Mouse (Mus musculus): Measurements from ENCODE around the gene Ftsj3. TPM values are rescaled to one million over a fixed set of nuclear protein-coding genes. Genes with fewer than 3 reads are reported as not detected.

The Ftsj3 gene
- polyA plus RNA-seq (2011; ENCODE audit: insufficient read depth, insufficient read length, low replicate concordance, missing spikeins) = 27.2 and 48.5 TPM in 2 replicates

- TF ChIP-seq CTCF (IDR thresholded peaks at IDR 0.05; ENCODE audit: control insufficient read depth, insufficient read depth, low read length) (no peak), POLR2A (IDR thresholded peaks at IDR 0.05; ENCODE audit: borderline replicate concordance, control insufficient read depth, low read depth, low read length) (peak; percentile 80; the same call in 1 of the 2 replicates)
- H3K4me3 ChIP-seq (replicated peaks; ENCODE audit: control insufficient read depth, low read depth, low read length) = peak within 1 kb of the TSS; percentile 99
- peak within 1 kb of the TSS; percentile 69 for H3K27ac ChIP-seq (ENCODE audit: control insufficient read depth, insufficient read depth, low read depth, low read length, poor library complexity)
- under 1% methylated on average over 42 of the region's 42 CpGs for WGBS
- H3K4me1 ChIP-seq (ENCODE audit: control insufficient read depth, insufficient read depth, low read length) = peaks cover 4% of the 10 kb centered on the region
Measured at GRCm38 (mm10) chr11:106255685-106256451, at the start of gene Ftsj3, which contains the start of gene Psmc5. TSS of gene Ftsj3 (minus strand) at chr11:106256079. TSS of gene Psmc5 (plus strand) at chr11:106256154.

DNA sequence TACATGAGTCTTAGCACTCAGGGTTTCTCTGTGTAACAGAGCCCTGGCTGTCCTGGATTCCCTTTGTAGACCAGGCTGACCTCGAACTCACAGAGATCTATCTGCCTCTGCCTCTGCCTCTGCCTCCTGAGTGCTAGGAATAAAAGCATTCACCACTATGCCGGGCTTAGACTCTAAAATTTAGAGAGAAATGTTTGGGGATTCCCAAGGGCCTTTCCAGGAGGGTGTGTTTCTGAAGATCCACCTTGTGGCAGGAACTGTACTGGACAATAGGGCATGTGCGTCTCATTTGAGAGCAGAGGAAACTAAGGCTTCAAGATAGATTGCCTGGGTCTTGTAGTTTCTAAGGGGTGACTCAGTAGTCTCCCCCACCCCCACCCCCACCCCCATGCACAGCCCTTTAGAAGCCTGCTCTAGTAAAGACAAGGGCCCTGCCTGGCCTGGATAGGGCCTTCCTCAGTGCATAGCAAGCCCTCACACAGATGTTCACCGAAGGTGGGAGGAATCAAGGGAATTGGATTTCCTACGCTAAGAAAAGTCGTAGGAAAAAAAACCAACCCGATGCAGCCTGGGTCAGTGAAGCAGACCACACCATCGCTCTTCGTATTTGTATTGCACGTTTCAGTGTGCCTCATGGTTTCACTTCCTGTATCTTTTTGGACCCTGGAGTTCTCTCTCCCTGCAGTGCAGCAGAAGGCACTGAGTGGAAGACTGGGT, 49.6 kb upstream of the Ftsj3 start:
- no peak overlapping the region for H3K4me3 ChIP-seq (replicated peaks; ENCODE audit: control insufficient read depth, low read depth, low read length)
- H3K27ac ChIP-seq (ENCODE audit: control insufficient read depth, insufficient read depth, low read depth, low read length, poor library complexity) = peak overlapping the region; percentile 68
- 45% methylated on average over 10 of the region's 10 CpGs for WGBS
- no peaks in the 10 kb centered on the region; the same call in 1 of the 2 replicates for H3K4me1 ChIP-seq (ENCODE audit: control insufficient read depth, insufficient read depth, low read length)
- TF ChIP-seq POLR2A (IDR thresholded peaks at IDR 0.05; ENCODE audit: borderline replicate concordance, control insufficient read depth, low read depth, low read length) = no peak
- TF ChIP-seq CTCF (IDR thresholded peaks at IDR 0.05; ENCODE audit: control insufficient read depth, insufficient read depth, low read length) = no peak

DNA sequence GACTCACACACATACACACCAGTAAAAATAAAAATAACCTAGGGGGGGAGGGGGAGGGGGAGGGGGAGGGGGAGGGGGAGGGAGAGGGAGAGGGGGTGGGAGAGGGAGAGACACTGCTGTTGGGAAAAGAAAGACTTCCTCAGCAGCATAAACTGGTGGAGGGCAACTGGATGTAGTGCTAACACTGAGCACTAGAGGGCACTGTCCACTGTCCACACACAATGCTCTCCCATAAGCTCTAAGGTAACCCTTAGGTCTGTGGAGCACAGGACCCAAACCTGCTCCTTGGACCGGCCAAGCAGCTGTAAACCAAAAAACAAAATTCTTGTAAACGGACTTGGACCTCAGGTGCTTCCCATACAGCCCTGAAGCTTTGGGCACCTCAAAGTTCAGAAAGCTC, 46.8 kb upstream of the Ftsj3 start:
- 2% methylated on average over 2 of the region's 2 CpGs for WGBS
- no peaks in the 10 kb centered on the region; the same call in 1 of the 2 replicates for H3K4me1 ChIP-seq (ENCODE audit: control insufficient read depth, insufficient read depth, low read length)
- no peak overlapping the region for H3K27ac ChIP-seq (ENCODE audit: control insufficient read depth, insufficient read depth, low read depth, low read length, poor library complexity)
- H3K4me3 ChIP-seq (replicated peaks; ENCODE audit: control insufficient read depth, low read depth, low read length) = no peak overlapping the region
- TF ChIP-seq POLR2A (IDR thresholded peaks at IDR 0.05; ENCODE audit: borderline replicate concordance, control insufficient read depth, low read depth, low read length) = no peak
- peak; percentile 94 for TF ChIP-seq CTCF (IDR thresholded peaks at IDR 0.05; ENCODE audit: control insufficient read depth, insufficient read depth, low read length)

DNA sequence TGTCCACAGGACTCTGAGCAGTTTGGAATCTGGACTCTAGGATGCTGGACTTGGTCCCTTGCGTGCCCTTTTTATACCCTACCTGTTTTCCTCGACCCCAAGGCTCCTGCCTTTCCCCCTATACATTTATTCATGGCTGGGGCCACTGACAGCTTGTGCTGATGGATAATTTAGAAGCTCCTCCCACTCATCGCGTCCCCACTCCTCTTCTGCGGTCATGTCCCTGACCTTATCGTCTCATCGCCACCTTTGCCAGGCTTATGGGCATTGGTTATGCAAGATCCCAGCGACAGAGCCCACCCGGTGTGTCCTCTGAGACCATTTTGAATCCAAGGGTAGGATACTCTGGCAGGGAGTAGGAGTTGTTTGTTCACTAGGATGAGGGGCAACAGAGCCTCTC, 45.9 kb upstream of the Ftsj3 start, which contains the start of gene Gh:
Gene Gh (minus strand): TSS at position 101 of the 400 bp plus-strand sequence.
- no peak within 1 kb of the TSS for H3K27ac ChIP-seq (ENCODE audit: control insufficient read depth, insufficient read depth, low read depth, low read length, poor library complexity)
- H3K4me3 ChIP-seq (replicated peaks; ENCODE audit: control insufficient read depth, low read depth, low read length) = no peak within 1 kb of the TSS
- TF ChIP-seq CTCF (IDR thresholded peaks at IDR 0.05; ENCODE audit: control insufficient read depth, insufficient read depth, low read length) = no peak
- TF ChIP-seq POLR2A (IDR thresholded peaks at IDR 0.05; ENCODE audit: borderline replicate concordance, control insufficient read depth, low read depth, low read length) = no peak
- 76% methylated on average over 9 of the region's 9 CpGs for WGBS
- H3K4me1 ChIP-seq (ENCODE audit: control insufficient read depth, insufficient read depth, low read length) = no peaks in the 10 kb centered on the region; the same call in 1 of the 2 replicates

GRCm38 (mm10) chr11:106291861-106292260, 36.0 kb upstream of the Ftsj3 start:
- no peak for TF ChIP-seq POLR2A (IDR thresholded peaks at IDR 0.05; ENCODE audit: borderline replicate concordance, control insufficient read depth, low read depth, low read length)
- no peak for TF ChIP-seq CTCF (IDR thresholded peaks at IDR 0.05; ENCODE audit: control insufficient read depth, insufficient read depth, low read length)
- Histone ChIP-seq H3K4me3 (replicated peaks; ENCODE audit: control insufficient read depth, low read depth, low read length) (no peak overlapping the region), H3K27ac (ENCODE audit: control insufficient read depth, insufficient read depth, low read depth, low read length, poor library complexity) (no peak overlapping the region), H3K4me1 (ENCODE audit: control insufficient read depth, insufficient read depth, low read length) (no peaks in the 10 kb centered on the region)
- 70% methylated on average over 2 of the region's 2 CpGs for WGBS

- Histone ChIP-seq H3K27ac (ENCODE audit: control insufficient read depth, insufficient read depth, low read depth, low read length, poor library complexity) (no peak overlapping the region), H3K4me1 (ENCODE audit: control insufficient read depth, insufficient read depth, low read length) (no peaks in the 10 kb centered on the region), H3K4me3 (replicated peaks; ENCODE audit: control insufficient read depth, low read depth, low read length) (no peak overlapping the region)
- TF ChIP-seq CTCF (IDR thresholded peaks at IDR 0.05; ENCODE audit: control insufficient read depth, insufficient read depth, low read length) (no peak), POLR2A (IDR thresholded peaks at IDR 0.05; ENCODE audit: borderline replicate concordance, control insufficient read depth, low read depth, low read length) (no peak)
- WGBS = 88% methylated on average over 5 of the region's 5 CpGs
Measured at GRCm38 (mm10) chr11:106290376-106290775, 34.5 kb upstream of the Ftsj3 start.

DNA sequence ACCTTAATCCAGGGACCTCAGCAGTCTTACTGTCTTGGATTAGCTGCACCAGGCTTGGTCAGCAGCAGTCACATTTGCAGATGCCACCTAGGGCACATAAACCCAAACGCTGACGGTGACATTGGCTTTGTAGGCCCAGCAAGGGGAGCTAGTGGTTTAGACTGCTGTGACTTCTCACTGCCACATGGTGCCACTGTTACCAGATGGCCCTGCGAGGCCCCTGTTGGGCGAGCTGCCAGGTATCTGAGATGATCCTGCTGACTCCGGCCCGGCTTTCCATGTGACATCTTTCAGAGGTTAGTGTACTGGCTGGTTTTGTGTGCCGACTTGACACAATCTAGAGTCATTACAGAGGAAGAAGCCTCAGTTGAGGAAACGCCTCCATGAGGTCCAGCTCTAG, 33.5 kb upstream of the Ftsj3 start:
- TF ChIP-seq POLR2A (IDR thresholded peaks at IDR 0.05; ENCODE audit: borderline replicate concordance, control insufficient read depth, low read depth, low read length) (no peak), CTCF (IDR thresholded peaks at IDR 0.05; ENCODE audit: control insufficient read depth, insufficient read depth, low read length) (peak; percentile 34; the same call in 1 of the 2 replicates)
- Histone ChIP-seq H3K4me3 (replicated peaks; ENCODE audit: control insufficient read depth, low read depth, low read length) (no peak overlapping the region), H3K4me1 (ENCODE audit: control insufficient read depth, insufficient read depth, low read length) (no peaks in the 10 kb centered on the region), H3K27ac (ENCODE audit: control insufficient read depth, insufficient read depth, low read depth, low read length, poor library complexity) (no peak overlapping the region)
- WGBS = 65% methylated on average over 8 of the region's 8 CpGs

DNA sequence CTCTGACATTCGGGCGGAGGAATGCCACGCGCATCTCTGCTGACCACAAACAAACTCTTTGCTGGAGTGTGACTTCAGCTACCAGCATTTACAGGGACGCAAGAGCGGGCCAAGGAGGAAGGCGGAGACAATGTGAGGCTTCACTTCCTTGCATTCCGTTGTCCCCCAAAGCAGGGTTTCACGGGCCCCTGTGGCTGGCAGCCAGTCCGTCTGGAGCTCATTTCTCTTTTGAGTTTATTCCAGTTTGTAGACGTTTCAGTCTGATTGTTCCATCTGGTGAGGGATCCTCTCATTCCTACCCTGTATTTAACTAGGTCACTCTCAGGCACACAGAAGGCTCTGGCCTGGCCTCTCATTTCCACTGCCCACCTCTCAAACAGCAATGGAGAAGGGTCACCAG, 31.1 kb upstream of the Ftsj3 start:
- 86% methylated on average over 11 of the region's 11 CpGs for WGBS
- no peaks in the 10 kb centered on the region for H3K4me1 ChIP-seq (ENCODE audit: control insufficient read depth, insufficient read depth, low read length)
- H3K27ac ChIP-seq (ENCODE audit: control insufficient read depth, insufficient read depth, low read depth, low read length, poor library complexity) = no peak overlapping the region
- TF ChIP-seq CTCF (IDR thresholded peaks at IDR 0.05; ENCODE audit: control insufficient read depth, insufficient read depth, low read length) (no peak), POLR2A (IDR thresholded peaks at IDR 0.05; ENCODE audit: borderline replicate concordance, control insufficient read depth, low read depth, low read length) (no peak)
- no peak overlapping the region for H3K4me3 ChIP-seq (replicated peaks; ENCODE audit: control insufficient read depth, low read depth, low read length)
